Mouse (Mus musculus) liver, embryonic 12.5 days (tissue): ENCODE results near the gene Lefty1. TPM values are rescaled to one million over a fixed set of nuclear protein-coding genes. Genes with fewer than 3 reads are reported as not detected.

Source experiments
- ATAC-seq: fragments of 200-750 bp; cut with Nextera tagmentation; 2 replicates; pipeline ENCODE4 v1.8.0; 2017; ENCODE audit warnings: moderate number of reproducible peaks, mild to moderate bottlenecking, moderate library complexity
- H3K27ac ChIP-seq: fragments of 300-500 bp; sonication (generic); 2 replicates; pipeline ENCODE4 v1.5.1; 2016; ENCODE audit warnings: mild to moderate bottlenecking
- H3K27me3 ChIP-seq: fragments of 300-500 bp; sonication (generic); replicated peaks from 2 replicates; pipeline ENCODE4 v1.6.1; 2016; ENCODE audit warnings: mild to moderate bottlenecking, moderate library complexity
- H3K36me3 ChIP-seq: fragments of 300-500 bp; sonication (generic); 2 replicates; pipeline ENCODE4 v1.6.1; 2016; ENCODE audit warnings: mild to moderate bottlenecking, moderate library complexity
- H3K4me1 ChIP-seq: fragments of 300-500 bp; sonication (generic); 2 replicates; pipeline ENCODE4 v1.6.1; 2016
- H3K4me2 ChIP-seq: fragments of 300-500 bp; sonication (generic); 2 replicates; pipeline ENCODE4 v1.6.1; 2016; ENCODE audit warnings: mild to moderate bottlenecking, moderate library complexity
- H3K4me3 ChIP-seq: fragments of 300-500 bp; sonication (generic); 2 replicates; pipeline ENCODE4 v1.5.1; 2016; ENCODE audit warnings: mild to moderate bottlenecking, moderate library complexity
- H3K9ac ChIP-seq: fragments of 300-500 bp; sonication (generic); 2 replicates; pipeline ENCODE4 v1.6.1; 2016; ENCODE audit warnings: mild to moderate bottlenecking, moderate library complexity
- H3K9me3 ChIP-seq: fragments of 300-500 bp; sonication (generic); replicated peaks from 2 replicates; pipeline ENCODE4 v1.6.1; 2016; ENCODE audit warnings: mild to moderate bottlenecking, moderate library complexity
- WGBS: fragments of 180-500 bp; shearing (Covaris S2); methylation state at CpG from one replicate; pipeline ENCODE4 v1.1.7; 2016; ENCODE audit not compliant: insufficient replicate concordance; 5-methylcytosine and 5-hydroxymethylcytosine counted together
- polyA plus RNA-seq: library from polyadenylated mRNA; unstranded; fragments of >200 nt; fragmentation: Nextera tagmentation; extraction: Ambion mirVana; gene quantifications from 2 replicates; pipeline ENCODE4 v1.2.1, GENCODE M21; 2016

Gene Lefty1
- polyA plus RNA-seq, 1 experiment from 2014 or later: 4.7 TPM

- Histone ChIP-seq H3K9me3 (no peaks in the 10 kb centered on the region), H3K4me3 (no peak overlapping the region), H3K9ac (no peak overlapping the region), H3K27ac (peak overlapping the region; percentile 87), H3K36me3 (peaks cover 17% of the 10 kb centered on the region), H3K4me1 (peaks cover 72% of the 10 kb centered on the region), H3K27me3 (peaks cover 7% of the 10 kb centered on the region; the same call in 1 of the 2 replicates), H3K4me2 (peak overlapping the region; percentile 94)
- ATAC-seq: no peak
- 43% methylated on average over 1 of the region's 1 CpGs for WGBS
Observed at GRCm38 (mm10) chr1:180943896-180944295, 9.1 kb downstream of the Lefty1 start.

- Histone ChIP-seq H3K27ac (peak overlapping the region; percentile 87), H3K9ac (no peak overlapping the region; the same call in 1 of the 2 replicates), H3K4me3 (no peak overlapping the region), H3K4me2 (peak overlapping the region; percentile 62; the same call in 1 of the 2 replicates), H3K4me1 (peaks cover 72% of the 10 kb centered on the region), H3K9me3 (no peaks in the 10 kb centered on the region), H3K36me3 (peaks cover 24% of the 10 kb centered on the region), H3K27me3 (peaks cover 7% of the 10 kb centered on the region; the same call in 1 of the 2 replicates)
- 65% methylated on average over 4 of the region's 4 CpGs for WGBS
- no peak for ATAC-seq
Observed at GRCm38 (mm10) chr1:180944553-180944952, 9.7 kb downstream of the Lefty1 start.

- H3K4me2 ChIP-seq: peak overlapping the region; percentile 62
- H3K9me3 ChIP-seq: no peaks in the 10 kb centered on the region
- ATAC-seq: peak; percentile 84
- peak overlapping the region; percentile 20; the same call in 1 of the 2 replicates for H3K4me3 ChIP-seq
- H3K27ac ChIP-seq: peak overlapping the region; percentile 87
- peaks cover 66% of the 10 kb centered on the region for H3K4me1 ChIP-seq
- 24% methylated on average over 20 of the region's 20 CpGs for WGBS
- H3K9ac ChIP-seq: peak overlapping the region; percentile 62
- peaks cover 31% of the 10 kb centered on the region for H3K36me3 ChIP-seq
- peaks cover 7% of the 10 kb centered on the region; the same call in 1 of the 2 replicates for H3K27me3 ChIP-seq
Observed at GRCm38 (mm10) chr1:180945001-180945980, 10.5 kb downstream of the Lefty1 start.

GRCm38 (mm10) chr1:180946448-180946847 is 11.6 kb downstream of the Lefty1 start:
- H3K36me3 ChIP-seq: peaks cover 36% of the 10 kb centered on the region
- WGBS: 85% methylated on average over 6 of the region's 6 CpGs
- peaks cover 55% of the 10 kb centered on the region for H3K4me1 ChIP-seq
- H3K27ac ChIP-seq: peak overlapping the region; percentile 52; the same call in 1 of the 2 replicates
- H3K27me3 ChIP-seq: no peaks in the 10 kb centered on the region
- H3K4me2 ChIP-seq: no peak overlapping the region
- H3K9ac ChIP-seq: peak overlapping the region; percentile 62; the same call in 1 of the 2 replicates
- H3K9me3 ChIP-seq: no peaks in the 10 kb centered on the region
- H3K4me3 ChIP-seq: no peak overlapping the region
- no peak for ATAC-seq

- peak; percentile 59; the same call in 1 of the 2 replicates for ATAC-seq
- Histone ChIP-seq H3K27ac (no peak overlapping the region), H3K9me3 (no peaks in the 10 kb centered on the region), H3K4me2 (no peak overlapping the region), H3K27me3 (no peaks in the 10 kb centered on the region), H3K4me1 (peaks cover 10% of the 10 kb centered on the region; the same call in 1 of the 2 replicates), H3K9ac (no peak overlapping the region), H3K4me3 (no peak overlapping the region), H3K36me3 (peaks cover 53% of the 10 kb centered on the region)
- WGBS: 60% methylated on average over 6 of the region's 6 CpGs
Observed at GRCm38 (mm10) chr1:180952085-180952746, 17.4 kb downstream of the Lefty1 start.

GRCm38 (mm10) chr1:180952808-180953207 is 18.0 kb downstream of the Lefty1 start:
- Histone ChIP-seq H3K9me3 (no peaks in the 10 kb centered on the region), H3K36me3 (peaks cover 49% of the 10 kb centered on the region), H3K9ac (no peak overlapping the region), H3K4me1 (peaks cover 12% of the 10 kb centered on the region; the same call in 1 of the 2 replicates), H3K27me3 (no peaks in the 10 kb centered on the region), H3K4me2 (no peak overlapping the region), H3K27ac (no peak overlapping the region), H3K4me3 (no peak overlapping the region)
- 67% methylated on average over 5 of the region's 5 CpGs for WGBS
- ATAC-seq: no peak

GRCm38 (mm10) chr1:180956401-180956800 is 21.6 kb downstream of the Lefty1 start:
- H3K4me3 ChIP-seq: no peak overlapping the region
- H3K27ac ChIP-seq: no peak overlapping the region
- H3K9ac ChIP-seq: no peak overlapping the region
- H3K9me3 ChIP-seq: no peaks in the 10 kb centered on the region
- H3K36me3 ChIP-seq: peaks cover 48% of the 10 kb centered on the region
- 80% methylated on average over 8 of the region's 8 CpGs for WGBS
- peaks cover 12% of the 10 kb centered on the region; the same call in 1 of the 2 replicates for H3K4me1 ChIP-seq
- H3K27me3 ChIP-seq: no peaks in the 10 kb centered on the region
- ATAC-seq: no peak
- no peak overlapping the region for H3K4me2 ChIP-seq

- peaks cover 52% of the 10 kb centered on the region for H3K36me3 ChIP-seq
- H3K9ac ChIP-seq: no peak overlapping the region
- H3K9me3 ChIP-seq: no peaks in the 10 kb centered on the region
- ATAC-seq: peak; percentile 70
- WGBS: 44% methylated on average over 8 of the region's 8 CpGs
- no peak overlapping the region for H3K4me2 ChIP-seq
- H3K4me1 ChIP-seq: peaks cover 12% of the 10 kb centered on the region; the same call in 1 of the 2 replicates
- H3K4me3 ChIP-seq: no peak overlapping the region
- no peak overlapping the region for H3K27ac ChIP-seq
- no peaks in the 10 kb centered on the region for H3K27me3 ChIP-seq
Observed at GRCm38 (mm10) chr1:180956973-180957381, 22.2 kb downstream of the Lefty1 start.

GRCm38 (mm10) chr1:180957989-180958388 is 23.2 kb downstream of the Lefty1 start:
- H3K9me3 ChIP-seq: no peaks in the 10 kb centered on the region
- no peak overlapping the region for H3K27ac ChIP-seq
- H3K36me3 ChIP-seq: peaks cover 62% of the 10 kb centered on the region
- no peak overlapping the region for H3K9ac ChIP-seq
- H3K4me2 ChIP-seq: no peak overlapping the region
- H3K4me3 ChIP-seq: no peak overlapping the region
- no peak for ATAC-seq
- H3K27me3 ChIP-seq: no peaks in the 10 kb centered on the region
- 65% methylated on average over 3 of the region's 3 CpGs for WGBS
- H3K4me1 ChIP-seq: peaks cover 12% of the 10 kb centered on the region; the same call in 1 of the 2 replicates

- 59% methylated on average over 3 of the region's 3 CpGs for WGBS
- Histone ChIP-seq H3K27ac (no peak overlapping the region), H3K9ac (no peak overlapping the region), H3K4me1 (peaks cover 12% of the 10 kb centered on the region; the same call in 1 of the 2 replicates), H3K36me3 (peaks cover 68% of the 10 kb centered on the region), H3K4me2 (no peak overlapping the region), H3K4me3 (no peak overlapping the region), H3K9me3 (no peaks in the 10 kb centered on the region), H3K27me3 (no peaks in the 10 kb centered on the region)
- ATAC-seq: no peak
Observed at GRCm38 (mm10) chr1:180958797-180959196, 24.0 kb downstream of the Lefty1 start.

- peaks cover 7% of the 10 kb centered on the region; the same call in 1 of the 2 replicates for H3K4me1 ChIP-seq
- peaks cover 90% of the 10 kb centered on the region for H3K36me3 ChIP-seq
- H3K9me3 ChIP-seq: no peaks in the 10 kb centered on the region
- no peak for ATAC-seq
- H3K27ac ChIP-seq: no peak overlapping the region
- H3K27me3 ChIP-seq: no peaks in the 10 kb centered on the region
- no peak overlapping the region for H3K4me3 ChIP-seq
- no peak overlapping the region for H3K9ac ChIP-seq
- WGBS: 72% methylated on average over 3 of the region's 3 CpGs
- H3K4me2 ChIP-seq: no peak overlapping the region
Observed at GRCm38 (mm10) chr1:180965786-180966185, 31.0 kb downstream of the Lefty1 start.
